Mouse (Mus musculus) limb, embryonic 15.5 days (tissue): Measurements from ENCODE around the gene Cdhr4. TPM values are rescaled to one million over a fixed set of nuclear protein-coding genes. Genes with fewer than 3 reads are reported as not detected.
"Not testable (repeated sequence)": the region's sequence is repeated elsewhere in the genome, so short reads cannot be mapped to it uniquely, and the experiment has no call there.

Source experiments
- ATAC-seq: fragments of 200-750 bp; cut with Nextera tagmentation; 2 replicates; pipeline ENCODE4 v1.8.0; 2017; ENCODE audit warnings: low read depth, moderate TSS enrichment; ENCODE audit not compliant: insufficient number of reproducible peaks, low FRiP score, low TSS enrichment
- H3K27ac ChIP-seq: fragments of 300-500 bp; sonication (generic); 2 replicates; pipeline ENCODE4 v1.5.1; 2015; ENCODE audit warnings: moderate library complexity, mild to moderate bottlenecking, inconsistent platforms
- H3K27me3 ChIP-seq: fragments of 300-500 bp; sonication (generic); 2 replicates; pipeline ENCODE4 v1.6.1; 2015; ENCODE audit warnings: inconsistent platforms
- H3K36me3 ChIP-seq: fragments of 300-500 bp; sonication (generic); 2 replicates; pipeline ENCODE4 v1.6.1; 2015; ENCODE audit warnings: inconsistent platforms
- H3K4me1 ChIP-seq: fragments of 300-500 bp; sonication (generic); 2 replicates; pipeline ENCODE4 v1.6.1; 2015; ENCODE audit warnings: inconsistent platforms
- H3K4me2 ChIP-seq: fragments of 300-500 bp; sonication (generic); 2 replicates; pipeline ENCODE4 v1.6.1; 2015; ENCODE audit warnings: mild to moderate bottlenecking, inconsistent platforms
- H3K4me3 ChIP-seq: fragments of 300-500 bp; sonication (generic); 2 replicates; pipeline ENCODE4 v1.5.1; 2015; ENCODE audit warnings: mild to moderate bottlenecking, inconsistent platforms
- H3K9ac ChIP-seq: fragments of 300-500 bp; sonication (generic); 2 replicates; pipeline ENCODE4 v1.6.1; 2015; ENCODE audit warnings: inconsistent platforms
- H3K9me3 ChIP-seq: fragments of 300-500 bp; sonication (generic); 2 replicates; pipeline ENCODE4 v1.6.1; 2016; ENCODE audit warnings: inconsistent platforms
- WGBS: fragments of 180-500 bp; shearing (Covaris S2); methylation state at CpG from one replicate; pipeline ENCODE4 v1.1.7; 2015; 5-methylcytosine and 5-hydroxymethylcytosine counted together
- polyA plus RNA-seq: library from polyadenylated mRNA; unstranded; fragments of >200 nt; fragmentation: Nextera tagmentation; extraction: Ambion mirVana; gene quantifications from 2 replicates; pipeline ENCODE4 v1.2.1, GENCODE M21; 2015

Cdhr4 gene
- polyA plus RNA-seq, 1 experiment from 2014 or later: 11.9 TPM

DNA sequence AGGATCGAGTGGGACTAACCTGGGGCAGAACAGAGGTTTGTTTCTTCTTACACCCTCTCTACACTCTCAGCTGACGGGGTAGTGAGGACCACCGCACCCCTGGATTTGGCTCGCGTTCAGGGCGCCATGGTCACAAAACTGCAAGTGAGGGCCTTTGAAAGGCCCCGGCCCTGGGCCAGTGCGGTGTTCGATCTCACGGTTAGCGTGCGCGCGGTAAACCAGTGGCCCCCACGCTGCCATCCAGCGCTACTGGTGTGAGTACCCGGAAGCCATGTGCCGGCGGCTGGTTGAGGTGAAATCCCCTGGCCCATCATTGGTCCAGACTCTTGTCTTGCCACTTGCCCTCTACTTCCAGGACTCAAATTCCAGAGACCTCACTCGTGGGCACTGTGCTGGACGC is 3.2 kb downstream of the Cdhr4 start:
- no peak overlapping the region for H3K4me3 ChIP-seq
- no peak overlapping the region for H3K27ac ChIP-seq
- H3K4me2 ChIP-seq: no peak overlapping the region
- H3K36me3 ChIP-seq: no peaks in the 10 kb centered on the region
- no peaks in the 10 kb centered on the region for H3K9me3 ChIP-seq
- H3K9ac ChIP-seq: no peak overlapping the region
- WGBS: 91% methylated on average over 21 of the region's 21 CpGs
- ATAC-seq: no peak
- H3K4me1 ChIP-seq: 0 out of 2 replicates have a peak, but pooled peaks cover 5% of the 10 kb centered on the region
- no peaks in the 10 kb centered on the region for H3K27me3 ChIP-seq

GRCm38 (mm10) chr9:107996049-107996448 is 3.8 kb downstream of the Cdhr4 start, which contains the start of gene Gm20662:
Gene Gm20662 (plus strand): TSS chr9:107996349.
- no peak within 1 kb of the TSS for H3K27ac ChIP-seq
- H3K4me3 ChIP-seq: no peak within 1 kb of the TSS
- no peak for ATAC-seq
- H3K4me1 ChIP-seq: 0 out of 2 replicates have a peak, but pooled peaks cover 5% of the 10 kb centered on the region
- no peak within 1 kb of the TSS for H3K9ac ChIP-seq
- WGBS: 87% methylated on average over 5 of the region's 5 CpGs
- no peaks in the 10 kb centered on the region for H3K9me3 ChIP-seq
- no peaks in the 10 kb centered on the region for H3K27me3 ChIP-seq
- no peaks in the 10 kb centered on the region for H3K36me3 ChIP-seq
- H3K4me2 ChIP-seq: no peak within 1 kb of the TSS

GRCm38 (mm10) chr9:108001922-108002770 is 9.8 kb downstream of the Cdhr4 start, which contains the start of gene Ip6k1:
Gene Ip6k1 (plus strand): TSS chr9:108002501.
- Histone ChIP-seq H3K9me3 (no peaks in the 10 kb centered on the region), H3K36me3 (no peaks in the 10 kb centered on the region), H3K4me1 (peaks cover 25% of the 10 kb centered on the region), H3K4me2 (peak within 1 kb of the TSS; percentile 69), H3K9ac (peak within 1 kb of the TSS; percentile 92), H3K27ac (peak within 1 kb of the TSS; percentile 95), H3K4me3 (peak within 1 kb of the TSS; percentile 73), H3K27me3 (no peaks in the 10 kb centered on the region)
- peak; percentile 100 for ATAC-seq
- WGBS: under 1% methylated on average over 51 of the region's 51 CpGs

GRCm38 (mm10) chr9:108002778-108003530 is 10.7 kb downstream of the Cdhr4 start:
- H3K36me3 ChIP-seq: 0 out of 2 replicates have a peak, but pooled peaks cover under 1% of the 10 kb centered on the region
- H3K4me3 ChIP-seq: peak overlapping the region; percentile 73
- peak overlapping the region; percentile 92 for H3K9ac ChIP-seq
- no peaks in the 10 kb centered on the region for H3K27me3 ChIP-seq
- H3K4me1 ChIP-seq: peaks cover 25% of the 10 kb centered on the region
- peak overlapping the region; percentile 95 for H3K27ac ChIP-seq
- peak; percentile 35; the same call in 1 of the 2 replicates for ATAC-seq
- H3K4me2 ChIP-seq: peak overlapping the region; percentile 69
- no peaks in the 10 kb centered on the region for H3K9me3 ChIP-seq
- under 1% methylated on average over 50 of the region's 50 CpGs for WGBS

- no peak for ATAC-seq
- Histone ChIP-seq H3K9me3 (no peaks in the 10 kb centered on the region), H3K4me3 (peak overlapping the region; percentile 73), H3K27ac (peak overlapping the region; percentile 95), H3K36me3 (0 out of 2 replicates have a peak, but pooled peaks cover 5% of the 10 kb centered on the region), H3K4me1 (peaks cover 28% of the 10 kb centered on the region), H3K27me3 (no peaks in the 10 kb centered on the region), H3K9ac (peak overlapping the region; percentile 92), H3K4me2 (peak overlapping the region; percentile 69)
- 4% methylated on average over 8 of the region's 8 CpGs for WGBS
Observed at GRCm38 (mm10) chr9:108003531-108003890, 11.2 kb downstream of the Cdhr4 start.

DNA sequence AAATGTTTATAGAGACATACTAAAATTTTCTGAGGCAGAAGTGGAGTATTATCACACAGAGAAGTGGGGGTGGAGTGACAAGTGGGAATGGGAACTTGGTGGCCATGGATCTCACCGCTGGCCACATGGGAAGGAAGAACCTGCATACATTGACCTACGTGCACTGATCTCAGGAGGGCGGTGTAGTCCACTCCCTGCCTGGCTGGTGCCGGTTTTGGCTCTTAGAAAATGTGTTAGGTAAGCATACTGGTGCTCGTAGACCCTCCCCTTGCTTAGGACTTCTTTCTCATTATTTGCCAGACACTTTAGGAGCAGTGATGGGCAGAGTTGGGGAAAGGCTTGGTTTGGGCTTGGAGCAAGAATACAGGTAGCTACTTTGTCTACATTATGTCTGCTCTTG is 15.7 kb downstream of the Cdhr4 start:
- no peak overlapping the region for H3K4me3 ChIP-seq
- peaks cover 21% of the 10 kb centered on the region for H3K4me1 ChIP-seq
- no peaks in the 10 kb centered on the region for H3K27me3 ChIP-seq
- no peak overlapping the region for H3K27ac ChIP-seq
- ATAC-seq: no peak
- H3K9ac ChIP-seq: no peak overlapping the region
- H3K4me2 ChIP-seq: no peak overlapping the region
- WGBS: 89% methylated on average over 5 of the region's 5 CpGs
- H3K9me3 ChIP-seq: no peaks in the 10 kb centered on the region
- H3K36me3 ChIP-seq: peaks cover 8% of the 10 kb centered on the region; the same call in 1 of the 2 replicates

- Histone ChIP-seq H3K4me3 (no peak overlapping the region), H3K27me3 (no peaks in the 10 kb centered on the region), H3K27ac (no peak overlapping the region), H3K9me3 (no peaks in the 10 kb centered on the region), H3K4me2 (no peak overlapping the region), H3K4me1 (0 out of 2 replicates have a peak, but pooled peaks cover 4% of the 10 kb centered on the region), H3K9ac (no peak overlapping the region), H3K36me3 (peaks cover 12% of the 10 kb centered on the region)
- ATAC-seq: no peak
Observed at GRCm38 (mm10) chr9:108010385-108010784, 18.1 kb downstream of the Cdhr4 start.

DNA sequence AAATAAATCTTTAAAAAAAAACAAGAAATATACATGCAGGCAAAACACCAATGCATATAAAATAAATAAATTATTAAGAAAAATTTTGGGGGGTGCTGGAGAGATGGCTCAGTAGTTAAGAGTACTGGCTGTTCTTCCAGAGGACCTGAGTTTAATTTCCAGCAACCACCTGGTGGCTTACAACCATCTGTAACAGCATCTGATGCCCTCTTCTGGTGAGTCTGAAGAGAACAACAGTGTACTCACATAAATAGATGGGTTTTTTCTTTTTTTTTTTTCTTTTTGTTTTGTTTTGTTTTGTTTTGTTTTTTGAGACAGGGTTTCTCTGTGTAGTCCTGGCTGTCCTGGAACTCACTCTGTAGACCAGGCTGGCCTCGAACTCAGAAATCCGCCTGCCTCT is 21.3 kb downstream of the Cdhr4 start:
- not testable (repeated sequence) for H3K27ac ChIP-seq, H3K9me3 ChIP-seq, H3K4me2 ChIP-seq, H3K4me3 ChIP-seq, ATAC-seq, H3K27me3 ChIP-seq, H3K4me1 ChIP-seq, H3K9ac ChIP-seq
- H3K36me3 ChIP-seq: peaks cover 11% of the 10 kb centered on the region
- WGBS: 95% methylated on average over 2 of the region's 2 CpGs

GRCm38 (mm10) chr9:108017127-108017526 is 24.8 kb downstream of the Cdhr4 start:
- Histone ChIP-seq H3K9ac (no peak overlapping the region), H3K9me3 (no peaks in the 10 kb centered on the region), H3K27me3 (no peaks in the 10 kb centered on the region), H3K4me1 (no peaks in the 10 kb centered on the region), H3K36me3 (peaks cover 11% of the 10 kb centered on the region), H3K4me3 (no peak overlapping the region), H3K27ac (no peak overlapping the region), H3K4me2 (no peak overlapping the region)
- WGBS: 77% methylated on average over 3 of the region's 3 CpGs
- ATAC-seq: no peak

DNA sequence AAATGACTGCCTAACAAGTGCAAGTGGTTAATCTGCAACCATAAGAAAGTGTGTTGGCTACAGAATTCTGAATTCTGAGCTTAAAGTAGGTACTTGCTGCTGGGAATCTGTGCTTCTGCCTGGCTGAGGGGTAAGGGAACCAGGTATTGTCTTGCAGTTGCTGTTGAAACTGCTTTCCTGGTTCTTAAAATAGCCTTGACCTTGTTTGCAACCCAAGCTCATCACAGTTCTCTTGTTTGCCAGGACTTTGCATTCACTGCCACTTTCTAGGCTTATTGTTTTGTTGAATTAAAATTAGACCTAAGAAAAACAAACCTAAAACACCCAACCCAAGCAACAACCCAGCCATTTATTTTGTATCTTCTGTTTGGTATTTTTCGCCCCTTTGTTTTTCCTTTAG is 28.4 kb downstream of the Cdhr4 start:
- H3K36me3 ChIP-seq: peaks cover 17% of the 10 kb centered on the region
- no peak overlapping the region for H3K27ac ChIP-seq
- H3K4me2 ChIP-seq: no peak overlapping the region
- 88% methylated on average over 1 of the region's 1 CpGs for WGBS
- no peak overlapping the region for H3K4me3 ChIP-seq
- no peaks in the 10 kb centered on the region for H3K4me1 ChIP-seq
- no peaks in the 10 kb centered on the region for H3K9me3 ChIP-seq
- H3K27me3 ChIP-seq: no peaks in the 10 kb centered on the region
- no peak overlapping the region for H3K9ac ChIP-seq
- ATAC-seq: no peak

GRCm38 (mm10) chr9:108023216-108023615 is 30.9 kb downstream of the Cdhr4 start:
- Histone ChIP-seq H3K36me3 (peaks cover 36% of the 10 kb centered on the region), H3K4me3 (no peak overlapping the region), H3K9ac (no peak overlapping the region), H3K27me3 (no peaks in the 10 kb centered on the region), H3K4me2 (no peak overlapping the region), H3K9me3 (no peaks in the 10 kb centered on the region), H3K27ac (no peak overlapping the region), H3K4me1 (no peaks in the 10 kb centered on the region)
- no peak for ATAC-seq
- 86% methylated on average over 3 of the region's 3 CpGs for WGBS

DNA sequence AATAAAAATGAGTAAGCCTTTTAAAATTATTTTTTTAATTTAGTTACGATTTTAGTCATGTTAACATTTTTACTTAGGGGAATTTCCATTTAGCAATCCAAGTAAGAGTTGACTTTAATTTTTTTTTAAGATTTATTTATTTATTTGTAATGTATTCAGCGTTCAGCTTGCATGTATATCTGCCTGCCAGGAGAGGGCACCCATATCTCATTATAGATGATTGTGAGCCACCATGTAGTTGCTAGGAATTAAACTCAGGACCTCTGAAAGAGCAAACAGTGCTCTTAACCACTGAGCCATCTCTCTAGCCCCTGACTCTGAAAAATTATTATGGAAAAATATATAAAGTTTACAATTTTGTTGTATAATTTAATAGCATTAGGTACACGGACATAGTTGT is 34.3 kb downstream of the Cdhr4 start:
- H3K9me3 ChIP-seq: no peaks in the 10 kb centered on the region
- H3K4me2 ChIP-seq: no peak overlapping the region
- WGBS: 83% methylated on average over 3 of the region's 3 CpGs
- H3K36me3 ChIP-seq: peaks cover 50% of the 10 kb centered on the region
- no peaks in the 10 kb centered on the region for H3K4me1 ChIP-seq
- H3K27me3 ChIP-seq: no peaks in the 10 kb centered on the region
- H3K9ac ChIP-seq: no peak overlapping the region
- no peak overlapping the region for H3K27ac ChIP-seq
- ATAC-seq: no peak
- no peak overlapping the region for H3K4me3 ChIP-seq
